Mouse (Mus musculus): Measurements from ENCODE around the gene Sorl1.

The Sorl1 gene

GRCm38 (mm10) chr9:42121631-42122354, 2.3 kb downstream of the Sorl1 start:
- DNase-seq: no peak

- DNase-seq: no peak
Measured at GRCm38 (mm10) chr9:42116418-42117056, 7.6 kb downstream of the Sorl1 start.

DNA sequence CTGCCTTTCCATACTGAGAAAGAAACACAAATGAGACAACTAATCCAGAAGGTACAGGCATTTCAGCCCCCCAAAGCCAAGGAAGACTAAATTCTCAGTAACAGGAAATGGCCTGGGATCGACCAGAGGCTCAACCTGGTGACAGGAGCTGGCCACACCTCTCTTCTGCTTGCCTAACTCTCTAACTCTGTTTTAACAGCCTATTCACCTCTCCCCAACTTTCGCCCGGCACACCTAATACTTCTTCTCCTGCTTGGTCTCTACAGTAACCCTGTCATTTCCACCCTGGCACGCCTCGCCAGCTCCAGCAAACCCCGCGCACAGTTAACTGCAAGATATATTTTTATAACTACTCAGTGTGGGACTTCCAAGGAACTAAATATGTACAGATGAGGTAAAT, 9.0 kb downstream of the Sorl1 start:
- DNase-seq: no peak

DNA sequence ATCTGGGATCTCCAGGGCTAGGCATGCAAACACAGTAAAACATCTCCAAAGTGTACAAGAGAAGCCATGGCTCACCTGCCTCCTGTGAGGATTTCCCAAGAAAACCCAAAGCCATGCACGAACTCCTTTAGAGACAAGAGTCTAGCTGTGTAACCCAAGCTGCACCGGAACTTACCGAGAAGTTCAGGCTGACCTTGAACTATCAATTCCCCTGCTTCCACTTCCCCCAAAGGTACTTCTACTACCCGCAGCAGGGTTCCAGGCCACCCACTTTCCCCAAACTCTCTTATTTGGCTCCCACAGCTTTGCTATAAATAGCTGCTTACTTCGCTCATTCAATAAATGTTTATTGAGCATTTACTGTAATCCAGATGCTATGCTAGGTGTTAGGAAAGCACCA, 10.8 kb downstream of the Sorl1 start:
- DNase-seq: no peak

DNA sequence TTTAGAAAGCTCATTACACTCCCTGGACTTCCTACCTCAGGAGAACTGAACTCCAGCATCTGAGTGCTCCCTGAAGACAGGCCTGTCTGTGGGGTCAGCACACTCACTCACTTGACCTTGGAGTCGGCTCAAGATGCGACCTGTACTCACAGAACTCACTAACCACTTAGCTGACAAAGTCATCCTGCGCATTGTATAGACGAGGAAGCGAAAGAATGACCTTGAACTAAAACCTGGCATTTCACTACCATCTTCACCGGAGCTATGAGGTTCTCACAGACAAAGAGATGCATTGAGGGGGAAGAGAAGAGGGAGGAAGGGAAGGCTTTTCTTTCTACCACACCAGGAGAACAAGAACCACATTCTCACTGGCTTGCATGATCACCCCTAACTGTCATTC, 11.4 kb downstream of the Sorl1 start:
- no peak for DNase-seq

DNA sequence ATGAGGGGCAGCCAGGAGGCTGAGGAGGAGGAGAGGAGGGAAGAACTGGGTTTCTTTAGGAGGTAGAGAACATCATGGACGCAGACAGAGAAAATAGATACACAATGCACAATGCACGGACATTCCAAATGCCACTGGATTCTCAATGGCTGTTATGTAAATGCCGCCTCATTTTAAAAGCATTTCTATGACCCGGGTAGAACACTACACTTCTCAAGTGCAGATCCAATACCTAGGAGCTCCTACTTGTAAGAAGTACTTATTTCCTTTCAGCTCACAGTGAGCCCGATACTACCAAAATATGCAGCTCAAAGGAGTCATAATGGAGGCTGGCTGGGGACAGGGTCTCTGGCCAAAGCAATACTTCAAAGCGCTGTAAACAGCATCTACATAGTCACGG, 12.8 kb downstream of the Sorl1 start:
- DNase-seq: no peak

DNA sequence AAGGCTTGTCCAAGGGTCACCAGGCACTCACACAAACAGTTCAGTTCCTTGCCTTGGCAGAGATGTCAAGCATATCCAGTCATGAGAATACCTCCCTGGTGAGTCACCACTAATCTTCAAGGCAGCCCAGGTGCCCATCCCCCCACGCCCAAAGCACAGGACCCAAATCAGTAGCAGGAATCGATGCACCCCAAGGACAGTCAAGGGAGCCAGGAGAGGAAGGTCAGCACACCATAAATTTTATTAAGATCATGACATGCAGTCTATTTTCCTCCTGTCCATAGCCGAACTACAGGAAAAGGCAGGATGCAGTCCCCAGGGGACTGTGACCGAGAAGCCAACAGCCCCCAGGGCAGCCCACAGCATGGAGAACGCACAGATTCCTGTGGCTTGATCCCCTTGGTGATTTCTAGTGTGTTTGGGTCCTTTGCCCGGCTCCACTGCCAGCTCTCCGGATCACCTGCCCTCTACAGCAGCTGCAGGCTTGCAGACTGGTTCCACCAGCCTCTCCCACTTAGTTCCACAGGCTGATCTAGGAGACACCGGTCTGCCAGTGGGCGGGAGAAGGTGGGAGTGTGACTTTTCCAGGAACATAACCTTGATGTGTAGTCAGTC, 14.2 kb downstream of the Sorl1 start:
- peak; percentile 84 for DNase-seq

DNA sequence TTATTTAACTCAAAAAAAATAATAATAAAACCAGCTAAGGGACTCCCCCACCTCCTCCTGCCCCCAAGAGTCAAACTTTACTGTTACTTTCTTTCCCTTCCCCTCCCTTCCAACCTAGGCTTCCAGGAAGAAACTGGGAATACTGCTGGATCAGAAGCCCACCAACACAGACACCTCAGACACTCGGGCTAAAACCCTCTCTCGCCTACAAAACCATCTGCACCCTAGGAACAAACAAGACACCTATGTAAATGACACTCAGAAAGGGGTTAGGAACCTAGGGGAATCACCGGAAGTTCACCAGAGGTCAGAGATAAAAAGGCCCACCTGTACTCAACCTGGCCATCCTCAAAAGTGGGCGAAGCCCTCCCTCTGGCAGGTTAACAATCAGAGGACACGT, 15.0 kb downstream of the Sorl1 start:
- DNase-seq: no peak

- DNase-seq: peak; percentile 72
Measured at GRCm38 (mm10) chr9:42108369-42108951, 15.6 kb downstream of the Sorl1 start.

- DNase-seq: no peak
Measured at GRCm38 (mm10) chr9:42107062-42107461, 17.0 kb downstream of the Sorl1 start.

DNA sequence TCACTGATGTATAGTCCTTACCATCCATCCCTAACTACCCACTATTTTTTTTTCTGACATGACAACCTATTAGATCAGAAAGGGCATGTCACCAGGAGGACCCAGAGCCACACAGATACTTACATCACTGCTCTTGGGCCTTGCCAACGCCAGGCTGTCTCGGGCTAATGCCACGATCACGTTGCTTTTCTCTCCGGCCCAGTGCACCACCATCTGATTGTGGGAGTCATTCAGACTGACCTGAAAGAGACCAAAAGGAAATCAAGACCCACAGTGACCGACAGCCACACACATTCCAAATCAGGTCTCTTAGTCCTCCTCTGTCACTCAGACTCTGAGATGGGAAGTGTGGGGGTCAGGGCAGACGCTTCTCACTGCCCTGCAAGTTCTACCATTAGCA, 17.8 kb downstream of the Sorl1 start:
- no peak for DNase-seq

- no peak for DNase-seq
Measured at GRCm38 (mm10) chr9:42103546-42103945, 20.6 kb downstream of the Sorl1 start.

- no peak for DNase-seq
Measured at GRCm38 (mm10) chr9:42102013-42102412, 22.1 kb downstream of the Sorl1 start.

DNA sequence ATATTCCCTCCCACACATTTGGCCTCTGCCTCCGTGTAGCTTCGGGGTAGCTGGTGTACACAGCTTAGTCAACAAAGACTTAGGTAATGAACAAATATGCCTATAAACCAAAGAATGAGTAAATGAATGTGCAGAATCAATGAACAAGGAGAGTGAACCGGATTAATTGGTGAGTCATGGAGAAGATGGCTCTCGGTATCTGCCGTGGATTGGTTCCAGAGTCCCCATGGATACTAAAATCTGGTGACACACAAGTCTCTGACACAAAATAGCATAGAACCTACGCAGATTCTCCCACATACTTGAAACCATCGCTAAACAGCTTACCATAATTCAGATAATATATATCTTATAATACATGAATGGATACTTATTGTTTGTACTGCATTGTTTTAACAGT, 22.8 kb downstream of the Sorl1 start:
- no peak for DNase-seq

- no peak for DNase-seq
Measured at GRCm38 (mm10) chr9:42100618-42101210, 23.4 kb downstream of the Sorl1 start.

- DNase-seq: no peak
Measured at GRCm38 (mm10) chr9:42098474-42099121, 25.5 kb downstream of the Sorl1 start.

DNA sequence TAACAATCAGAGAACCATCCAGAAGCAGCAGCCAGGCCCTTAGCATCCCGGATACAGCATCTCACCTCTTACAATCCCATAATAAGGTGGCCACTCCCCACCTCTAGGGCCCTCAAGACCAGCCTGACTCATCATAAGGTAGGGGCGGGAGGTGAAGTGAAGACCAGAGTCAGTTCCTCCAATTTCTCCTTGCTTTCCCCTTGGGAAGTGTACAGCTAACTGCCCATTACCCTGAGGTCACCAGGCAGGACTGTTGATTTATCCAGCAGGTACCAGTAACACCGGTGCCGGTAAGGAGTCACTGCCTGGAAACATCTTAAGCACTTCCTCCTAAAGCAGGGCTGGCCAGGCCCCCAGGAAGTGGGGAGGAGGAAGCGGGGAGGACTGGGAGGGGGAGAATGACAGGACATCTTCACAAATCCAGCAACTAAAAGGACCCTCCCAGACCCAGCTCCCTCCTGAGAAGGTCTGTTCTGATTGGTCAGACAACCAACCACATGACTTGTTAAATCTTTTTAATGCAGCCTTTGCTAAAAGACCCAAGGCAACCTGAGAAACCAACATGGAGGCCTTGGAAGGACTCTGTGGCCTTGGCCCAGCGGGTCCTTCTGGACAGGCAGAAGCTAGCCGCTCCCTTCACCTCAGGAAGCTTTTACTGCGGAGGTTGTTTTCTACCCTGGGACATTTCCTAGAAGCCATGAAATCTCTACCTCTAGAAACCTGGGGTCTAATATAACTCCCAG, 26.2 kb downstream of the Sorl1 start:
- DNase-seq: no peak

GRCm38 (mm10) chr9:42097006-42097730, 26.9 kb downstream of the Sorl1 start:
- no peak for DNase-seq

GRCm38 (mm10) chr9:42094752-42095151, 29.3 kb downstream of the Sorl1 start:
- peak; percentile 52 for DNase-seq

- DNase-seq: no peak
Measured at GRCm38 (mm10) chr9:42094028-42094551, 30.0 kb downstream of the Sorl1 start.

DNA sequence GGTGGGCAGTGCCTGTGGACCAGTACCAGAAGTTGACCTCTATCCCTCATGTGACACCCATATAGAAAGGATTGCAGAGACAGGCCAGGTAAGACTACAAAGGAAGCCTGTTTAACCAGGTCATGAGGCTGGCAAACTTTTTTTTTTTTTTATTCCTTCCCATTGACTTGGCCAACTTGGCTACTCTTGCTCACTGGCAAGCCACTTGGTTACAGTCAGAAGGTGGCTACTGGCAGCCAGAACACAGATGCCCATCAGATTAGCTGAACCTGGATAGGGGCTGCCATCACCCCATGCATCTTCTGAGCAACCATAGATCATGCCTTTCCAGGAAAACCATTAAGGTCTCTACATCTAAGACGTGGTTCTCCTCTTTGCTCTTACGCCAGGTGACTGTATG, 31.3 kb downstream of the Sorl1 start:
- DNase-seq: no peak

All from kidney, postnatal 14 days (tissue).